Mouse (Mus musculus) c-Kit-positive CD71-negative TER-119-negative erythroid progenitor cells, embryonic 14.5 days (primary cell): ENCODE results near the gene Adcyap1r1.

Source experiments
- DNase-seq: peaks from one replicate; pipeline ENCODE4 v3.0.0-alpha.2; 2013; ENCODE audit warnings: low read depth

The Adcyap1r1 gene

GRCm38 (mm10) chr6:55448976-55449678 is 2.7 kb upstream of the Adcyap1r1 start:
- DNase-seq = no peak

GRCm38 (mm10) chr6:55452381-55452780 is 603 bp downstream of the Adcyap1r1 start:
- DNase-seq = no peak

- DNase-seq = no peak
Measured at GRCm38 (mm10) chr6:55453548-55453947, 1.8 kb downstream of the Adcyap1r1 start.

GRCm38 (mm10) chr6:55455641-55456040 is 3.9 kb downstream of the Adcyap1r1 start:
- DNase-seq = no peak

GRCm38 (mm10) chr6:55457727-55458126 is 5.9 kb downstream of the Adcyap1r1 start:
- DNase-seq = no peak

GRCm38 (mm10) chr6:55458156-55458555 is 6.4 kb downstream of the Adcyap1r1 start:
- DNase-seq = no peak

GRCm38 (mm10) chr6:55459545-55460397 is 8.0 kb downstream of the Adcyap1r1 start:
- DNase-seq = no peak

- peak; percentile 23 for DNase-seq
Measured at GRCm38 (mm10) chr6:55461141-55461540, 9.4 kb downstream of the Adcyap1r1 start.

GRCm38 (mm10) chr6:55461678-55462077 is 9.9 kb downstream of the Adcyap1r1 start:
- no peak for DNase-seq

- DNase-seq = no peak
Measured at GRCm38 (mm10) chr6:55462394-55462793, 10.6 kb downstream of the Adcyap1r1 start.

- no peak for DNase-seq
Measured at GRCm38 (mm10) chr6:55463966-55464365, 12.2 kb downstream of the Adcyap1r1 start.

- no peak for DNase-seq
Measured at GRCm38 (mm10) chr6:55465311-55465710, 13.5 kb downstream of the Adcyap1r1 start.

GRCm38 (mm10) chr6:55466301-55466761 is 14.6 kb downstream of the Adcyap1r1 start:
- no peak for DNase-seq

- DNase-seq = no peak
Measured at GRCm38 (mm10) chr6:55470691-55471090, 18.9 kb downstream of the Adcyap1r1 start.

- DNase-seq = no peak
Measured at GRCm38 (mm10) chr6:55472381-55472780, 20.6 kb downstream of the Adcyap1r1 start.

- DNase-seq = no peak
Measured at GRCm38 (mm10) chr6:55480988-55481387, 29.2 kb downstream of the Adcyap1r1 start.

- no peak for DNase-seq
Measured at GRCm38 (mm10) chr6:55482471-55482870, 30.7 kb downstream of the Adcyap1r1 start.

GRCm38 (mm10) chr6:55483360-55483759 is 31.6 kb downstream of the Adcyap1r1 start:
- no peak for DNase-seq

- no peak for DNase-seq
Measured at GRCm38 (mm10) chr6:55484224-55484623, 32.4 kb downstream of the Adcyap1r1 start.

- DNase-seq = no peak
Measured at GRCm38 (mm10) chr6:55485216-55485615, 33.4 kb downstream of the Adcyap1r1 start.

GRCm38 (mm10) chr6:55487726-55488125 is 35.9 kb downstream of the Adcyap1r1 start:
- DNase-seq = no peak

GRCm38 (mm10) chr6:55496201-55496600 is 44.4 kb downstream of the Adcyap1r1 start:
- DNase-seq = no peak

GRCm38 (mm10) chr6:55498753-55499152 is 47.0 kb downstream of the Adcyap1r1 start:
- DNase-seq = no peak
